Mouse (Mus musculus): ENCODE results near the gene Lrrc71.

GRCm38 (mm10) chr3:87749036-87749435, 611 bp upstream of the Lrrc71 start:
- no peak for TF ChIP-seq TCF12 (IDR thresholded peaks at IDR 0.05; ENCODE audit: insufficient read depth, poor library complexity, severe bottlenecking)
- TF ChIP-seq POLR2A (IDR thresholded peaks at IDR 0.05; ENCODE audit: insufficient read length, low read depth) = no peak
- TF ChIP-seq MYOD1 (IDR thresholded peaks at IDR 0.05; ENCODE audit: control insufficient read depth in 1 of 3, insufficient read length in 2 of 3, low read depth in 2 of 3) = no peak
- no peak for TF ChIP-seq E2F4 (IDR thresholded peaks at IDR 0.05; ENCODE audit: insufficient read depth)
- TF ChIP-seq CEBPB (IDR thresholded peaks at IDR 0.05; ENCODE audit: insufficient read depth, poor library complexity, severe bottlenecking) = no peak
- no peak for TF ChIP-seq TCF3 (IDR thresholded peaks at IDR 0.05; ENCODE audit: insufficient read length, low read depth)
- no peak for TF ChIP-seq MYOG (IDR thresholded peaks at IDR 0.05; ENCODE audit: control insufficient read depth in 1 of 3, insufficient read depth in 1 of 3, insufficient read length in 2 of 3, low read depth in 2 of 3)
- TF ChIP-seq MAX (IDR thresholded peaks at IDR 0.05; ENCODE audit: low read depth) = no peak
- TF ChIP-seq POLR2AphosphoS2 (IDR thresholded peaks at IDR 0.05; ENCODE audit: insufficient read length, low read depth) = no peak
- no peak for TF ChIP-seq USF1 (IDR thresholded peaks at IDR 0.05; ENCODE audit: low read depth)
- TF ChIP-seq SRF (IDR thresholded peaks at IDR 0.05; ENCODE audit: control insufficient read depth, insufficient read length, low read depth) = no peak
